Mouse (Mus musculus): ENCODE results near the gene Atad1.
"Not testable (repeated sequence)": the region's sequence is repeated elsewhere in the genome, so short reads cannot be mapped to it uniquely, and the experiment has no call there.

The Atad1 gene

GRCm38 (mm10) chr19:32749425-32749824 is 9.8 kb upstream of the Atad1 start:
- DNase-seq (ENCODE audit: low spot score in 2 of 2) = no peak

GRCm38 (mm10) chr19:32740641-32741345 is 1.2 kb upstream of the Atad1 start:
- no peak for DNase-seq (ENCODE audit: low spot score in 2 of 2)

GRCm38 (mm10) chr19:32737844-32738243 is 1.7 kb downstream of the Atad1 start:
- no peak for DNase-seq (ENCODE audit: low spot score in 2 of 2)

GRCm38 (mm10) chr19:32732922-32733321 is 6.7 kb downstream of the Atad1 start:
- no peak for DNase-seq (ENCODE audit: low spot score in 2 of 2)

GRCm38 (mm10) chr19:32729785-32730184 is 9.8 kb downstream of the Atad1 start:
- no peak for DNase-seq (ENCODE audit: low spot score in 2 of 2)

- DNase-seq (ENCODE audit: low spot score in 2 of 2) = no peak
These were observed 12.9 kb downstream of the Atad1 start for GRCm38 (mm10) chr19:32726451-32727325.

- DNase-seq (ENCODE audit: low spot score in 2 of 2) = no peak
These were observed 15.8 kb downstream of the Atad1 start for GRCm38 (mm10) chr19:32723817-32724216.

GRCm38 (mm10) chr19:32720319-32720718 is 19.3 kb downstream of the Atad1 start:
- DNase-seq (ENCODE audit: low spot score in 2 of 2) = no peak

GRCm38 (mm10) chr19:32717590-32717989 is 22.0 kb downstream of the Atad1 start:
- DNase-seq (ENCODE audit: low spot score in 2 of 2) = no peak

- DNase-seq (ENCODE audit: low spot score in 2 of 2) = no peak
These were observed 23.9 kb downstream of the Atad1 start for GRCm38 (mm10) chr19:32715681-32716080.

- peak; percentile 68 to 78 for DNase-seq (ENCODE audit: low spot score in 2 of 2)
These were observed 24.4 kb downstream of the Atad1 start for GRCm38 (mm10) chr19:32715201-32715600.

GRCm38 (mm10) chr19:32713471-32713870 is 26.1 kb downstream of the Atad1 start:
- DNase-seq (ENCODE audit: low spot score in 2 of 2) = no peak

GRCm38 (mm10) chr19:32712588-32713042 is 27.0 kb downstream of the Atad1 start:
- DNase-seq (ENCODE audit: low spot score in 2 of 2) = peak; percentile 72 to 75

GRCm38 (mm10) chr19:32711761-32712541 is 27.6 kb downstream of the Atad1 start:
- DNase-seq (ENCODE audit: low spot score in 2 of 2) = peak; percentile 91 to 92

- DNase-seq (ENCODE audit: low spot score in 2 of 2) = no peak
These were observed 29.3 kb downstream of the Atad1 start for GRCm38 (mm10) chr19:32710288-32710687.

- no peak for DNase-seq (ENCODE audit: low spot score in 2 of 2)
These were observed 30.6 kb downstream of the Atad1 start for GRCm38 (mm10) chr19:32708996-32709395.

- no peak for DNase-seq (ENCODE audit: low spot score in 2 of 2)
These were observed 37.4 kb downstream of the Atad1 start for GRCm38 (mm10) chr19:32702191-32702590.

- DNase-seq (ENCODE audit: low spot score in 2 of 2) = no peak
These were observed 42.9 kb downstream of the Atad1 start for GRCm38 (mm10) chr19:32696674-32697073.

GRCm38 (mm10) chr19:32689724-32690123 is 49.9 kb downstream of the Atad1 start:
- DNase-seq (ENCODE audit: low spot score in 2 of 2) = peak in 1 of 2 experiments; percentile 11

- DNase-seq (ENCODE audit: low spot score in 2 of 2) = not testable (repeated sequence)
These were observed 51.4 kb downstream of the Atad1 start for GRCm38 (mm10) chr19:32688227-32688626.

- no peak for DNase-seq (ENCODE audit: low spot score in 2 of 2)
These were observed 51.9 kb downstream of the Atad1 start for GRCm38 (mm10) chr19:32687721-32688120.

- no peak for DNase-seq (ENCODE audit: low spot score in 2 of 2)
These were observed 56.5 kb downstream of the Atad1 start for GRCm38 (mm10) chr19:32683081-32683480.

Data from heart, adult 9 months (tissue).